Mouse (Mus musculus): ENCODE measurements around the gene Nlrp9b. TPM values are rescaled to one million over a fixed set of nuclear protein-coding genes. Genes with fewer than 3 reads are reported as not detected.

Nlrp9b gene
- polyA plus RNA-seq, 1 experiment = 0.03 TPM

Other genes starting within 250 kb of the Nlrp9b start
- gene Nectin2, start 241.0 kb upstream of the Nlrp9b start, polyA plus RNA-seq (2012; rRNA removed) = 10.0 and 11.4 TPM in 2 replicates
- 36.4 and 55.5 TPM in 2 replicates for gene Bcam, start 220.4 kb upstream of the Nlrp9b start, polyA plus RNA-seq (2012; rRNA removed)
- gene Cblc, start 194.7 kb upstream of the Nlrp9b start, polyA plus RNA-seq (2012; rRNA removed) = 2.4 and 2.8 TPM in 2 replicates
- 54.4 and 67.2 TPM in 2 replicates for gene Bcl3, start 168.7 kb upstream of the Nlrp9b start, polyA plus RNA-seq (2012; rRNA removed)
- gene Gm19345, start 139.5 kb upstream of the Nlrp9b start, polyA plus RNA-seq (2012; rRNA removed) = 0.36 and 0.57 TPM in 2 replicates
- 3.3 and 3.9 TPM in 2 replicates for gene Ceacam16, start 130.2 kb upstream of the Nlrp9b start, polyA plus RNA-seq (2012; rRNA removed)
- gene Ceacam19, start 103.5 kb upstream of the Nlrp9b start, polyA plus RNA-seq (2012; rRNA removed) = 0.30 and 0.36 TPM in 2 replicates
- gene Pvr, start 70.3 kb upstream of the Nlrp9b start, polyA plus RNA-seq (2012; rRNA removed) = 74.9 and 82.4 TPM in 2 replicates
- gene Igsf23, start 40.7 kb upstream of the Nlrp9b start, polyA plus RNA-seq (2012; rRNA removed) = 17.3 and 22.4 TPM in 2 replicates
- gene Ceacam20, start 26.1 kb upstream of the Nlrp9b start, polyA plus RNA-seq (2012; rRNA removed) = 0.49 and 0.57 TPM in 2 replicates
- gene Vmn1r91, start 108.2 kb downstream of the Nlrp9b start, polyA plus RNA-seq (2012; rRNA removed) = not detected in 2 replicates
- gene Gm16442, start 131.1 kb downstream of the Nlrp9b start, polyA plus RNA-seq (2012; rRNA removed) = not detected in 2 replicates
- gene Vmn1r93, start 147.6 kb downstream of the Nlrp9b start, polyA plus RNA-seq (2012; rRNA removed) = not detected in 2 replicates
- not detected in 2 replicates for gene Vmn1r94, start 176.9 kb downstream of the Nlrp9b start, polyA plus RNA-seq (2012; rRNA removed)
- not detected in 2 replicates for gene Vmn1r95, start 202.2 kb downstream of the Nlrp9b start, polyA plus RNA-seq (2012; rRNA removed)
- gene Gm6164, start 214.1 kb downstream of the Nlrp9b start, polyA plus RNA-seq (2012; rRNA removed) = not detected in 2 replicates
- gene Gm4498, start 242.4 kb downstream of the Nlrp9b start, polyA plus RNA-seq (2012; rRNA removed) = not detected in 2 replicates